Comparison of ENCODE assay signal across 21 mouse cellular contexts in genomic region chr12:70549296-70549695, GRCm38 (mm10).
A peak's percentile ranks its signal among the peaks of the same experiment; 100 is the strongest.
DNase-seq lines count a peak whose midpoint lies in the region; ATAC-seq lines count a peak whose summit lies in the region.
"Had no signal": no experiment of that assay in that cellular context is flagged by ENCODE, and none has a peak within 500 bp of the region (broad histone marks: within the 10 kb centered on the region; RNA-seq: fewer than 3 reads in every experiment).

No protein-coding gene starts in this region.

- H3K27me3 ChIP-seq in lung, embryonic 15.5 days = no peaks in the 10 kb centered on the region
- H3K27me3 ChIP-seq in stomach, embryonic 16.5 days (ENCODE audit: control insufficient read depth, insufficient read depth, low read length) = no peaks in the 10 kb centered on the region
- H3K27me3 ChIP-seq: embryonic facial prominence, embryonic 15.5 days; hindbrain, embryonic 13.5 days had no signal

- no peak for DNase-seq in lung, postnatal 4 days
- DNase-seq in ES-CJ7 (ENCODE audit: low read depth, low spot score) = peak; percentile 77
- peak; percentile 63 for DNase-seq in MN1 (ENCODE audit: low spot score)
- no peak for DNase-seq in T-cell, adult 2 months (ENCODE audit: low spot score)
- no peak for DNase-seq in thymus, postnatal 4 days
- DNase-seq: adrenal gland, adult 2 months; adrenal gland, postnatal 25 days; cerebellum, adult 2 months; embryo, embryonic 11 days; heart, adult 18-20 months; heart, postnatal 10 days had no signal

- 0 out of 2 replicates have a peak overlapping the region, but pooled peaks have one; percentile 29 for H3K27ac ChIP-seq in lung, embryonic 15.5 days
- H3K27ac ChIP-seq in stomach, embryonic 16.5 days (ENCODE audit: low read length) = peak overlapping the region; percentile 79
- H3K27ac ChIP-seq: embryonic facial prominence, embryonic 15.5 days; forebrain, embryonic 10.5 days; heart, embryonic 10.5 days; hindbrain, embryonic 13.5 days; hindbrain, postnatal 0 days had no signal

- H3K36me3 ChIP-seq in lung, embryonic 15.5 days = no peaks in the 10 kb centered on the region
- no peaks in the 10 kb centered on the region for H3K36me3 ChIP-seq in stomach, embryonic 16.5 days (ENCODE audit: control insufficient read depth, insufficient read depth, low read length)
- H3K36me3 ChIP-seq: embryonic facial prominence, embryonic 15.5 days; forebrain, embryonic 10.5 days; heart, embryonic 10.5 days; hindbrain, embryonic 13.5 days had no signal

- 79% methylated on average over 9 of the region's 9 CpGs for WGBS in lung, embryonic 15.5 days
- WGBS in stomach, embryonic 16.5 days = 71% methylated on average over 9 of the region's 9 CpGs

- no peak overlapping the region for H3K4me3 ChIP-seq in lung, embryonic 15.5 days
- H3K4me3 ChIP-seq in stomach, embryonic 16.5 days (replicated peaks; ENCODE audit: low read length) = no peak overlapping the region
- H3K4me3 ChIP-seq: embryonic facial prominence, embryonic 15.5 days; erythroblast, embryonic 14.5 days; forebrain, embryonic 10.5 days; heart, embryonic 10.5 days; hindbrain, embryonic 13.5 days had no signal

- no peak overlapping the region for H3K4me2 ChIP-seq in lung, embryonic 15.5 days
- H3K4me2 ChIP-seq in stomach, embryonic 16.5 days (ENCODE audit: low read depth, low read length) = no peak overlapping the region
- H3K4me2 ChIP-seq: embryonic facial prominence, embryonic 15.5 days; hindbrain, embryonic 13.5 days had no signal

- peaks cover 11% of the 10 kb centered on the region; the same call in 1 of the 2 replicates for H3K4me1 ChIP-seq in lung, embryonic 15.5 days
- peaks cover 13% of the 10 kb centered on the region for H3K4me1 ChIP-seq in stomach, embryonic 16.5 days (ENCODE audit: control insufficient read depth, insufficient read depth, low read length)

- no peaks in the 10 kb centered on the region for H3K9me3 ChIP-seq in lung, embryonic 15.5 days
- H3K9me3 ChIP-seq in stomach, embryonic 16.5 days (replicated peaks; ENCODE audit: control insufficient read depth, low read length) = no peaks in the 10 kb centered on the region
- H3K9me3 ChIP-seq: embryonic facial prominence, embryonic 15.5 days; forebrain, embryonic 10.5 days; heart, embryonic 10.5 days; hindbrain, embryonic 13.5 days had no signal

- H3K9ac ChIP-seq in lung, embryonic 15.5 days = no peak overlapping the region
- H3K9ac ChIP-seq in stomach, embryonic 16.5 days (ENCODE audit: low read length) = no peak overlapping the region
- H3K9ac ChIP-seq: embryonic facial prominence, embryonic 15.5 days; hindbrain, embryonic 13.5 days had no signal

- no peak for ATAC-seq in lung, embryonic 15.5 days (ENCODE audit: borderline replicate concordance, extremely low read depth, low FRiP score, low TSS enrichment)
- no peak for ATAC-seq in stomach, embryonic 16.5 days (ENCODE audit: insufficient read depth, low FRiP score)
- ATAC-seq: forebrain, embryonic 14.5 days; hindbrain, postnatal 0 days; intestine, embryonic 16.5 days had no signal

Comparison
In these comparisons a context has a peak if more than half of its experiments do, and no peak if none do; other contexts are left out.
1. DNase-seq: peak in ES-CJ7 (single experiment) and MN1 (single experiment); none in lung, postnatal 4 days (0 of 2), T-cell, adult 2 months (single experiment) and thymus, postnatal 4 days (single experiment).